ENCODE assay signal across 8 mouse cellular contexts in the genomic region with DNA sequence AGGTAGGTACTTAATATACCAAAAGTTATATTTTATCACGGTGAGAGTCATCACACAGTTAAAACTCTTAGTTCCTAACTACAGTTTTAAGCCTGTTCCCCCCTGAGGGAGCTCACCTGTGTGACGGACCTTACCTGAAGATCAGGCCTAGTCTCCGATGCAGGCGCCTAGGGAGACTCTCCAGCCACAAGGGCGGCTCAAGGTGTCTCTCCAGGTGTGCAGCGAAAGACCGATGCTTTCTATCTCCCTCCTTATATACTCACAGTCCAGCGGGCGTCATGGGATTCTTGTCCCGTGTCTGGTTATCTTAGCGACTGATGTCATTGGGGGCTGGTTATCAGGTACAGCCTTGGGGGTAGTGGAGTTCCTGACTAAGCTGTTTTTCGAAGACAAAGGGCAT. TPM values are rescaled to one million over a fixed set of nuclear protein-coding genes. Genes with fewer than 3 reads are reported as not detected.
DNase-seq lines count a peak whose midpoint lies in the region; ATAC-seq and TF ChIP-seq lines count a peak whose summit lies in the region.

A gene (minus strand): TSS at position 232 of the 400 bp plus-strand sequence.

- no peak for TF ChIP-seq CTCF in spleen, adult 2 months (IDR thresholded peaks at IDR 0.05; ENCODE audit: extremely low read depth, insufficient read depth, insufficient read length, insufficient replicate concordance)

- peak within 1 kb of the TSS; percentile 23; the same call in 1 of the 2 replicates for H3K4me3 ChIP-seq in spleen, adult 2 months (ENCODE audit: extremely low read depth, insufficient read depth, insufficient read length)
- H3K4me3 ChIP-seq in embryonic facial prominence, embryonic 13.5 days, result peak within 1 kb of the TSS; percentile 55
- peak within 1 kb of the TSS; percentile 59 for H3K4me3 ChIP-seq in heart, embryonic 11.5 days (ENCODE audit: low read depth, low read length)
- peak within 1 kb of the TSS; percentile 49 for H3K4me3 ChIP-seq in midbrain, embryonic 14.5 days (replicated peaks; ENCODE audit: low read depth, low read length)

- DNase-seq in spleen, adult 2 months (ENCODE audit: low read depth in 1 of 2, low spot score in 2 of 2), result no peak
- no peak for DNase-seq in spleen, adult 18-20 months
- no peak for DNase-seq in layer of hippocampus, postnatal 25 days (ENCODE audit: extremely low spot score in 1 of 2, low spot score in 1 of 2)
- no peak for DNase-seq in midbrain, embryonic 14.5 days
- DNase-seq in ovary, postnatal 10 days (ENCODE audit: low spot score), result no peak
- no peak for DNase-seq in natural killer cell, adult 2 months (ENCODE audit: low spot score in 2 of 2)

- peak within 1 kb of the TSS; percentile 93 for H3K27ac ChIP-seq in spleen, adult 2 months (ENCODE audit: insufficient read depth, low read length)
- H3K27ac ChIP-seq in embryonic facial prominence, embryonic 13.5 days, result peak within 1 kb of the TSS; percentile 92
- H3K27ac ChIP-seq in heart, embryonic 11.5 days (ENCODE audit: low read depth, low read length), result peak within 1 kb of the TSS; percentile 90
- H3K27ac ChIP-seq in midbrain, embryonic 14.5 days (replicated peaks; ENCODE audit: low read depth, low read length), result peak within 1 kb of the TSS; percentile 86

- H3K9me3 ChIP-seq in embryonic facial prominence, embryonic 13.5 days, result no peaks in the 10 kb centered on the region
- H3K9me3 ChIP-seq in heart, embryonic 11.5 days (replicated peaks; ENCODE audit: control insufficient read depth, low read length), result no peaks in the 10 kb centered on the region
- H3K9me3 ChIP-seq in midbrain, embryonic 14.5 days (ENCODE audit: control insufficient read depth, low read length), result no peaks in the 10 kb centered on the region

- ATAC-seq in embryonic facial prominence, embryonic 13.5 days (ENCODE audit: insufficient number of reproducible peaks, insufficient read depth, low FRiP score, low TSS enrichment, low read depth), result no peak
- ATAC-seq in heart, embryonic 11.5 days (replicated peaks; ENCODE audit: insufficient number of reproducible peaks, low FRiP score, low TSS enrichment), result no peak
- ATAC-seq in midbrain, embryonic 14.5 days (ENCODE audit: low FRiP score, low TSS enrichment), result no peak

- no peaks in the 10 kb centered on the region for H3K27me3 ChIP-seq in spleen, adult 2 months (ENCODE audit: control insufficient read depth, insufficient read depth, low read length)
- H3K27me3 ChIP-seq in embryonic facial prominence, embryonic 13.5 days, result peaks cover 4% of the 10 kb centered on the region; the same call in 1 of the 2 replicates
- no peaks in the 10 kb centered on the region for H3K27me3 ChIP-seq in heart, embryonic 11.5 days (ENCODE audit: control insufficient read depth, insufficient read depth, low read length)
- H3K27me3 ChIP-seq in midbrain, embryonic 14.5 days (ENCODE audit: control insufficient read depth, insufficient read depth, low read length), result no peaks in the 10 kb centered on the region

- H3K36me3 ChIP-seq in spleen, adult 2 months (ENCODE audit: control insufficient read depth, insufficient read depth, low read length), result no peaks in the 10 kb centered on the region; the same call in 1 of the 2 replicates
- peaks cover 3% of the 10 kb centered on the region for H3K36me3 ChIP-seq in embryonic facial prominence, embryonic 13.5 days
- no peaks in the 10 kb centered on the region for H3K36me3 ChIP-seq in heart, embryonic 11.5 days (ENCODE audit: control insufficient read depth, insufficient read depth, low read length)
- H3K36me3 ChIP-seq in midbrain, embryonic 14.5 days (ENCODE audit: control insufficient read depth, insufficient read depth, low read length), result peaks cover 11% of the 10 kb centered on the region; the same call in 1 of the 2 replicates

- H3K4me1 ChIP-seq in spleen, adult 2 months (ENCODE audit: control insufficient read depth, insufficient read depth, insufficient read length), result no peaks in the 10 kb centered on the region
- H3K4me1 ChIP-seq in embryonic facial prominence, embryonic 13.5 days, result 0 out of 2 replicates have a peak, but pooled peaks cover 5% of the 10 kb centered on the region
- peaks cover 3% of the 10 kb centered on the region; the same call in 1 of the 2 replicates for H3K4me1 ChIP-seq in heart, embryonic 11.5 days (ENCODE audit: control insufficient read depth, insufficient read depth, low read length)
- H3K4me1 ChIP-seq in midbrain, embryonic 14.5 days (ENCODE audit: control insufficient read depth, insufficient read depth, low read length), result 0 out of 2 replicates have a peak, but pooled peaks cover 4% of the 10 kb centered on the region

- TF ChIP-seq POLR2A in spleen, adult 2 months (IDR thresholded peaks at IDR 0.05; ENCODE audit: low read depth, low read length), result no peak

- peak within 1 kb of the TSS; percentile 69 for H3K9ac ChIP-seq in embryonic facial prominence, embryonic 13.5 days
- H3K9ac ChIP-seq in heart, embryonic 11.5 days (ENCODE audit: low read depth, low read length), result peak within 1 kb of the TSS; percentile 69
- no peak within 1 kb of the TSS for H3K9ac ChIP-seq in midbrain, embryonic 14.5 days (replicated peaks; ENCODE audit: low read length)

- 87% methylated on average over 12 of the region's 12 CpGs for WGBS in spleen, adult 2 months
- 86% methylated on average over 12 of the region's 12 CpGs for WGBS in embryonic facial prominence, embryonic 13.5 days
- 69% methylated on average over 12 of the region's 12 CpGs for WGBS in heart, embryonic 11.5 days (ENCODE audit: insufficient replicate concordance)
- 87% methylated on average over 12 of the region's 12 CpGs for WGBS in midbrain, embryonic 14.5 days

- peak within 1 kb of the TSS; percentile 56 for H3K4me2 ChIP-seq in embryonic facial prominence, embryonic 13.5 days
- H3K4me2 ChIP-seq in heart, embryonic 11.5 days, result peak within 1 kb of the TSS; percentile 61
- peak within 1 kb of the TSS; percentile 54 for H3K4me2 ChIP-seq in midbrain, embryonic 14.5 days (ENCODE audit: low read length)

RNA-seq across cellular contexts. Expression of the gene that starts here (rescaled TPM):
- 10.9 and 13.4 TPM in 2 replicates for polyA plus RNA-seq in spleen, adult 2 months (2012; rRNA removed)
- polyA plus RNA-seq in embryonic facial prominence, embryonic 13.5 days (2015; fragmentation: Nextera tagmentation; extraction: Ambion mirVana), result 603 and 642 TPM in 2 replicates
- 449 and 475 TPM in 2 replicates for polyA plus RNA-seq in heart, embryonic 11.5 days (2014; fragmentation: Nextera tagmentation; extraction: Ambion mirVana)
- 100 to 1,000 TPM; 374 to 393 TPM for total RNA-seq in layer of hippocampus, postnatal 25 days (2021)
- polyA plus RNA-seq in midbrain, embryonic 14.5 days (2014; fragmentation: Nextera tagmentation; extraction: Ambion mirVana), result 500 and 612 TPM in 2 replicates

Comparison
In these comparisons a context has a peak if more than half of its experiments do, and no peak if none do; other contexts are left out.
1. RNA of the gene that starts here (polyA plus RNA-seq): 500 to 612 TPM in midbrain, embryonic 14.5 days, 603 to 642 TPM in embryonic facial prominence, embryonic 13.5 days and 449 to 475 TPM in heart, embryonic 11.5 days; 10.9 to 13.4 TPM in spleen, adult 2 months; every median in the first group is over 10 times any median in the second.
2. Peak in every context shown above with its lines, with median percentiles within 50 percentile points of each other: H3K27ac ChIP-seq, H3K4me3 ChIP-seq and H3K4me2 ChIP-seq.